Mouse (Mus musculus): Measurements from ENCODE around the gene Wwc2.

The Wwc2 gene

DNA sequence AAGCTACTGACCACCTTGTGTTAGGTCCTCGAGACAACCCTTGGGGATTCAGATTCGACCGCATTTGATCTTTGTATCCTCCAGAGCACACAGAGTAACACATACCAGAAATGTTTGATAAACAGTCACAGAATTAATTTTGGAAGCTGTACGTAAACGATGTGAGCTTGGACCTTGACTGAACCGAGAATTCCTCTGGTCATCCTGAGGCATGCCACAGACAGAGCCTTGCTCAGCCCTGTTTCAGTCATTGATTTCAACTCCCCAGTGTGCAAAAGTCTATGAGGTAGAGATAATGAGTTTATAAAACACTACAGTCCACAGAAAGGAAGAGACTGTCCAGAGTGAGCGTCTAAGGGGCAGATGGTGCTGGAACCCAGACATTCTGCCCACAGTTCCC, 51.5 kb downstream of the Wwc2 start:
- no peak for DNase-seq

DNA sequence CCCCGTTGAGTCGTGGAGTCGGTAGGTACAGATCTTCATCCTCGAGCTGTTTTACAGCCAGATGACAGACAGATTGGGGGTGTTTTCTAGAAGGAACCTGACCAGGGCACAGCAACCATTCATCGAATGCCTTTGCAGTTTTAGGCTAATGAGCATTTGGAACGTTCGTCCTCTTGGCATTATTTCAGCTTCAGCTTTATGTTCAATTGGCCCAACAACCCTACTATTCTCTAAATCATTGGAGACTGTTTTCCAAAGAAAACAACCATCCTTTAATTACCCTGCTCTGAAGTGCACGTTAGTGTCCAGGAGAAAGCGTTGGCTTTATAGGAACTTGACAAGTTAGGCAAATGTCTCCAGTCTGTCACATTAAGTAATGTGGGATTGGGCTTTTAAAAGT, 54.3 kb downstream of the Wwc2 start:
- DNase-seq: no peak

DNA sequence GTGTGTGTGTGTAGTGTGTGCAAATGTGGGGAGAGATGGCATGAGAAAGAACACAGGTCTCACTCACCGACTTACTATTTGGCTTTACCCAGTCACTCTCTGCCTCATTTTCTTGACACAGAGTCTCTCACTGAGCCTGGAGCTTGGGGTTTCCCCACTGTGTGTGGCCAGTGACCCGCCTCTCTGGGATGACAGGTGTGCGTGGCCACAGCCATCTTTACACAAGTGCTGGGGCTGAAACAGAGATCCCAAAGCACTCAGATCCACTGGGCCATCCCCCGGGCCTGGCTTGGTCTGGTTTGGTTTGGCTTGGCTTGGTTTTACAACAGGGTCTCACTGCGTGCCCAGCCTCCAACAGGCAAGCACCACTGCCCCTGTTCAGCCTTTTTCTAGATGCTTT, 55.3 kb downstream of the Wwc2 start:
- DNase-seq: no peak

DNA sequence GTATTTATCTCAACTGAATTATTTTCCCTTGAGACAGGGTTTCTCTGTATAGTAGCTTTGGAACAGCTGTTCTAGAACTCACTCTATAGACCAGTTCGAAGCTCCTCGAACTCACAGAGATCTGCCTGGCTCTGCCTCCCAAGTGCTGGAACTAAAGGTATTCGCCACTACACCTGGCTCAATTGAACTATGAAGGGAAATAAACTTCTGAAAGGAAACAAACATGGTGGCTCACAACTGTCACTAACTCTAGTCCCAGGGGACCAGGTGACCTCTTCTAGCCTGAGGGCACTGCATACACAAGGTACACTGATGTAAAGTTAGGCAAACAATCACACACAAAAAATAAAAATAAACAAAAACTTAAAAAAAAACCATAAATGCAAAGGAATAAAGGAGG, 57.6 kb downstream of the Wwc2 start:
- peak in 1 of 2 experiments; percentile 0 for DNase-seq

DNA sequence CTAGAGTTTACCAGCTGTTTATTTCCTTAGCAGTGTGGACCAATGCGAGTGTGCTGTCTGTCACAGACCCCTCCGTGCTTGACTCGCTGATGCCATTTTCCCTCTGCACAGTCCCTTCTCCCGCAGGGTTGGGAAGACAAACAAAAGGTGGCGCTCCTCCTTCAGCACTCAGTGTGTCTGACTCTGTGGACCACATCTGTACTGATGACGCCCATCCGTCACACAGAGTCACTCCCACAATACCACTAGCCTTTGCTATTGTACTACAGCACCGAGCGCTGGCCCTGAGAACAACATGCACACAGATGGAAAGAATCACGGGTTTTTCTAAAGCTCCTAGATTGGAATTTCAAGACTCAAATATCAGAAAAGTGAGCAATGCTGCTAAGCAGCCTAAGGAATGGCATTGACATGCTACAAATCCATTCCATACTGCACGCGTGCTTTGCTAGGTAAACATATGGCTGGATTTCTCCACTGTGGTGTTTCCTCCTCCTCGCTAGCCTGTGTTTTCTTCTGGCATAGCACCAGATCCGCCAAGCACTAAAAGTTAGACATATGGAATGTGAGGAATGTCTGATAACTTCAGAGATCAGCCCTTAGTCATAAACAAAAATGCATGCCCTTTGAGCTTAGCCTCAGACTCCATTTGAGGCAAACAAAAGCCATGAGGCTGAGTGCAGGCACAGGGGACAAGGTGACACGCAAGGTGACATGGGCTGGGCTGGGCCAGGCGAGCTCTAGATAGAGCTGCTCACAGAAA, 58.5 kb downstream of the Wwc2 start:
- peak; percentile 20 to 29 for DNase-seq

DNA sequence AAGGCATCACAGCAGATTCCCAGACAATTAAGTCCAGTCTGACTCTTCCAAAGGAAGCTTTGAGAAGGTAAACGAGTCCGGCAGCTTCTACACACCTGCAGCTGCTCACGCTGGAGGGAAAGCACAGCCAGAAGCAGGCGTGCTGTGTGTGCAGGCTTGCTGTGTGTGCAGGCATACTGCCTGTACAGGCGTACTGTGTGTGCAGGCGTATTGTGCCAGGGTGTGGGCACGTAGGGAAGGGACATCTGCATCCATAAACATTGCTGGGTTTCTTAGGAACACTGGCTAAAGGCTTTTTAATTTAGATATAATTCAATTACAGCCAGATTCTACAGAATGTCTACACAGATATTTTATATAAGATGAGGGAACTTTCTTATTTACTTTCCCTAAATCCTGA, 59.4 kb downstream of the Wwc2 start:
- DNase-seq: peak in 1 of 2 experiments; percentile 1

DNA sequence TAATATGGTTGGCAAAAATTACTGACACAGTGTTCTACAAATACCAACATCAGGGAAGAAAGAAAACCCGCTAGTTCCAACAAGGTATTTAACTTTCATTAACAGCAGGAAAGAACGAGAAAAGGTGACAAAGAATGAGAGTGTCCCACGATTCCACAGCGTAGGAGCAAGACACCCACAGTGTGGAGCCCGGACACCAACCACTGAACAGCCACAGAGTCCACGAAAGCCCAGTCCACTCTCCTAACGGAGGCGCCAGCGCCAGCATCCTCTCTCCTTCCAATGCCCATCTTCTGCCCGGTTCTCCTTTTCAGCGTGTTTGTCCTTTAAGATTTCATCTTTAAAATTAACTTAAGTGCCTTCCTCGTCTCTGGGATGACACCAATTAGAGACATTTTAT, 61.1 kb downstream of the Wwc2 start:
- no peak for DNase-seq

DNA sequence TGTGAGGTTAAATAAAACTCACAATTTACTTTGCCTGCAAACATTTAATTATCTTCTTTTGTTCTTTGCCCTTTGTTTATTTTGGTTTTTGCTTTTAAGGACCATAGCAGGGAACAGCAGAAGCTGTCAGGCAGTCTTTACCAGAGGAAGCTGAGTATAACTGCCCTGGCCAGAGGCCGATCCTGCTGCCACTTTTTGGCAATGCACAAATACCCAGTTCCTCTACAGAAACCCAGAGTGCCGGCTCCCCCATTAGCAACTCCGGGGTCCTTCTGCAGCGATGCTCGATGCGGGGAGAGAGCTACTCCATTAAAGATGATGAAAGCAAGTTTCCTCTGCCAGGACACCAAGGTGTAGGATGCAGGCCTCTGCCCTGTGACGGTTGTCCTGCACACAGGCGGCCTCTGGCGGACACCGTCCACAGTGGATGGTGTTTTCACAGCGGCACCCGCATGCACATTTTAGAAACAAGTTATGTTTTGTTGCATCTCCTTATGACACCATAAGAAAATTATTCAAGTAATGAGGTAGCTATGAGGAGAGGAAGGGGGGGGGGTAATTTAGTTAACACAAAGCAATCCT, 62.0 kb downstream of the Wwc2 start:
- DNase-seq: peak in 1 of 2 experiments; percentile 38

DNA sequence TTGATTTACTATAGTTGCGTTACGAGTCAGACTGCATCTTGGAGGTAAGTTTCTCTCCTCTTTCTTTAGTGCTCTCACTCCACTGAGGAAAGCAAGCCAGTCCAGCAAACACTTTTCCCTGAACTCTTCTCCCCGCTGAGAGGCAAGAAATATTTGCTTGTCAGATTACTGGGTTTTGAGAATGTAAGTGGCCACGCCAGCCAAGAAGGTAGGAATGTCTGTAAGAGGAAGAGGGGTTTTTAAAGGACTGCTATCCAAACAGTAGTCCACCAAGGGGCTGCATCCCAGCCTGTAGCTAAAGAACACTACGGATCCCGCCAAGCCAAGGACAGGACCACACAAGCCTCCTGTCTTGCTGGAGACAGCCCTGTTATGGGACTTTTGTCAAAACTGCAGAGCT, 65.8 kb downstream of the Wwc2 start:
- DNase-seq: peak in 1 of 2 experiments; percentile 0

DNA sequence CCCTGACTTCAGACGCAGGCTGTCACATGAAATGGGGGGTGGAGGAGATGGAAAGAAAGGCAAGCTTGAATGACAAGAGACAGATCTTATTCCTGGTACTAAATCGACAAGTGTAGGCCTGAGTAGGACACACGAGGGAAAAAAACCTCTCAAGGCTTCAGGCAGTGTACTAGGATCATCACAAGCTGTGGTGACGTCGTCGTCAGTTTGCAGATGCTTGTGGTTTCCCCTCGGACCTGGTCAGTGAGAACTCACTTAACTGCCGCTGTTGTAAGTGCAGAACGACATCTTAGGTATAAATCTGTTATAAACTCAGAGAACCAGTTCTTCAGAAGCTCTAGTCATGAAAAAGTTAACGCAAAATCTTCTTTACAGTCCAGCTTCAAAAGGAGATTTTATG, 67.9 kb downstream of the Wwc2 start:
- DNase-seq: peak in 1 of 2 experiments; percentile 2

DNA sequence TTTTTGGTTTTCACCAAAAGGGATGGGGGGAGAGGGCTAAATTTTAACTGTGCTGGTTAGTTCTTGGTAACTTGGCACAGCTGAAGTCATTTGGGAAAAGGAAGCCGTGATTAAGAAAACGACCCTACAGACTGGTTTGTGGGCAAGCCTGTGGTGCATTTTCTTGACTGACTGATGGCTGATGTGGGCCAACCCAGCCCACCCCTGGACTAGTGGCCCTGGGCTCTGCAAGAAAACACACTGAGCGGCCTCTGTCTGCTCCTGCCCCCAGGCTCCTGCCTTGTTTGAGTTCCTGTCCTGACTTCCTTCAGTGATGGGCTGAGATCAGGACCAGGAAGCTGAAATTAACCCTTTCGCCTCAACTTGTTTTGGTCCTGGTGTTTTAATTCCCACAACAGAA, 68.7 kb downstream of the Wwc2 start:
- DNase-seq: peak in 1 of 2 experiments; percentile 8

DNA sequence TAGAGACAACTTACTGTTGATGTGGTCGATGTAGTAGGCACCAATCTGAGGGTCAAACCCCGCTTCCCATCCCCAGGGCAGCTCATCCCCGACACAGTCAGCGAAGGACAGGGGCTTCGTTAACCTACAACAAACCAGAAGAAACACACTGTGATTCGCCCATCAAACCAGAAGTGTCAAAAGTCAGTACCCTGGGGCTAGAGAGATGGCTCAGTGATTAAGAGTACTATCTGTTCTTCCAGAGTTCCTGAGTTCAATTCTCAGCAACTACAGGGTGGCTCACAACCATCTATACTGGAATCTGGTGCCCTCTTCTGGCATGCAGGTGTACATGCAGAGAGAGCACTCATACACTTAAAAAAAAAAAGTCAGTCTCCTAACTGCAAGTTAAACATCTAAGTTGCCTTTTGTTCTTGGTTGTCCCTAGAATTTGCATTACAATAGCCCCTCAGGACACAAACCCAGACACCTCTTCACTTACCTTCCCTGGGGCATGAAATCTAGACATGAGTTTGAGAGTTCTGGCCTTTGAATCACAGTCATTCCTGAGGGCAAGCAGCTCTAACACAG, 70.1 kb downstream of the Wwc2 start:
- DNase-seq: peak in 1 of 2 experiments; percentile 0

DNA sequence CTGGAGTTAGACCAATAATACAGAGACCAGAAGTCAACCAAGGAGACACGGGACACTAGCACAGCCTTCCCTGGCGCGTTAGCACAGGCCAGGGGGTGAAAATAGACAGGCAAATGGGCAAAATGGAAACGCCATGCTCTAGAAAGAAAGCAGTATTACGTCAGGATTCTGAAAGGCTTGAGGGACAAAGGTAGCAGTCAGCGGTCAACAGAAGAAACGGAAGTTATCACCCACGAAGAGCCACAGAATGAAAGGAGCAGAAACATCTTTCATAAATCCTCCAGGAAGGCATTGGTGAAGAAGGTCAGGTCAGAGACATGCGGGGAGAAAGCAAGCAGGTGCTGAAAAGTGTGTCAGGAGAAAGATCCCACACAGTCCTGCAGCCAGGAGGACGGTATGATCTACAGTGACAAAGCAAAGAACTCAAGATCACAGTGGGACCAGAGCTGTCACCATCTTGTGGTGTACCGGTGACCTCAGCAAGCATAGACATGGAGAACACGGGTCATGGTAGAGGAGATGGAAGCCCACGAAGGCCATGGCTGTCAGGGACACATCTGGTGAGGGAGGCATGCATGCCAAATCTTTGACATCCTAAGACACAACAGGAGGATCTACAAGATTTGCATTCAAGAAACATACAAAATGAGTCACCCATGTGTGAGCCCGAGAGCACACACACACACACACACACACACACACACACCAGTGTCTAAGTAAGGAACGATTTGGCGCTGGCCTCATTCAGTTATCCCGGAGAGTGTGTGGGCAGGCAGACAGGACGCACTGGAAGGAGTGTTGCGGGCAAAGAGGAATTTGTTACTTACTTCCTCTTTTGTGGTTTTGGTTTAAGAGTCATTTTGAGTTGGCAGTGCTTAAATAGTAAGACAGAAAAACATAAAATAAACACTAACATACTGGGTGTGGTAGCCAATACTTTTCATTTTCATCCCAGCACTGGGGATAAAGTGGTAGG, 73.4 kb downstream of the Wwc2 start:
- DNase-seq: peak in 1 of 2 experiments; percentile 17

DNA sequence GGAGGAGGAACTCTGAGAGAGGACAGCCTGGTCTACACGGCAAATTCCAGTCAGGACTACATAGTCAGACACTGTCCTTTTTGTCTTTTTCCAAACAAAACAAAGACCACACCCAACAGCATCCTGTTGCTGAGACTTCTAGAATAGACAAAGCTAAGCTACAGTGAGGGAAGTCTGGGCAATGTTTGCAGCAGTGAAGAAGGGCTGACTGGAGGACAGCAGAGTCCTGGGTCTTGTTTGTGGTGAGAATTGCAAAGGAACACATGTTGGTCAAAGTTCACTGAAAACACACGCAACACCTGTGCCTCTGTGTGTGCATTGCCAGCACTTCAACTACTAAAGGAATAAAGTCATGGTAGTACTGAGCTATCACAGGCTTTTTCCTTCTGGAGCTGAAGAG, 75.2 kb downstream of the Wwc2 start:
- DNase-seq: peak in 1 of 2 experiments; percentile 23

DNA sequence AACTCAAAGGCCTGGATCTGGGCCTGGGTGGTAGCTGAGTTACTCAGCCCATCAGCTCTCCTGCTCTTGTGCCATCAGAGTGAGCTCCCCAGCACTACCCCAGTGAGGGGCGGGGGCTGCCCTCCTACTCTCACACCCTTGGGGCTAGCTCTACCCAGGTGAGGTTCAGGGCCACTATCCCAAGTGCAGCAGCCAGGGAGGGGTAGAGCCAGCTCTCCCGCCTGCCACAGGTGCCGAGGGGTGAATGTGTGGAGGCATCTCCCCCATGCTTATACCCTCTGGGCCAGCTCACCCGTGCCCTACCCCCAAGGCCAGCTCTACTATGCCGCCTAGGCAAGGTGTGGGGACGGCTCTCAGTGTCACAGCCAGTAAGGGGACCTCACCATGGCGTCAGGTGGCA, 75.8 kb downstream of the Wwc2 start:
- DNase-seq: no peak

DNA sequence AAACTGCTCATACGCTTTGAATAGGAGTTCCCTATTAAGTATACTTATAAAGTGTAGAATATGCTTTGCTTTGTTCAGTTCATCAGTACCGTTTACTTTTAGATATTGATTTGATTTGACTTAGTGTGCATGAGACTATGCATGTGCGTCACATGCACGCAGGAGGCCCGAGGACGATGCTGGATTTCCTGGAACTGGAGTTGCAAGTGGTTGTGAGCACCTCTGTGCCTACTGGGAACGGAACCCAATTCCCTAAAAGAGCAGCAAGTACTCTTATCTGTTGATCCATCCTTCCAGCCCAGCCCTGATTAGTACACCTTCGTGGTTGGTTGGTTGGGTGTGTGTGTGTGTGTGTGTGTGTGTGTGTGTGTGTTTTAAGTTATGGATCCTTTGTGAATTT, 76.6 kb downstream of the Wwc2 start:
- DNase-seq: no peak

DNA sequence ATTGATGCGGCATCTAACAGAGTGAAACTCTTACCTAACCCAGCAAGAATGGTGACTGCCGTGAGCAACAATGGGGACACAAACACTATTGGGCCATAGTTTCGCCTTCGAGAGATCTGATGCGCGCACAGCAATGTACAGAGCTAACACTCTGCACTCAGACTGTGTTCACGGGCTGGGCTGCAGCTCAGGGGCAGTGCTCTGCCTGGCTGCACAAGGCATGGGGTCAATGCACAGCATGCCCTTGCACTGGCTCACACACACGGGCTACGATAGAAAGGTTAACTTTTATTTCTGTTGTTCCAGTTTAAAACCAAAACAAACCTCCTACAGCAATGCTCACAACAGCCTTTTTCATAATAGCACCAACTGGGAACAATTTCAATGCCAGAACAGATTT, 77.1 kb downstream of the Wwc2 start:
- peak; percentile 66 to 68 for DNase-seq

DNA sequence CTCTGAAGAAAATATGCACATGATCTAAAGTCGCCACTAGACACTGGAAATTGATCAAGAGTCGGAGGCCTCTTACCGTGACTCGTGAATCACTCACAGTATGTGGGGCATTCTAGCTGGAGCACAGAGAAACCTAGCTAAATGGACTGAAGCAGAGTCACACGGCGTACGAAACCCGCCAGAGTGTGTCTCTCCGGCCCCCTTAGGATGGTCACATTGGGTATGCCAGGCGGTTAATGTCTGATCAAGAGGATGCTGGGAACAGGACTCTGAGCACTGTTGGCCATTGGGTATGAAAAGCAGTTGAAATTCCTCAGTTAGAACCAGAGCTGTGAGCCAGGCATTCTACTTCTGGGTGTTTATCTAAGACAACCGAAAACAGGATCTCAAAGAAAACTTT, 81.0 kb downstream of the Wwc2 start:
- no peak for DNase-seq

DNA sequence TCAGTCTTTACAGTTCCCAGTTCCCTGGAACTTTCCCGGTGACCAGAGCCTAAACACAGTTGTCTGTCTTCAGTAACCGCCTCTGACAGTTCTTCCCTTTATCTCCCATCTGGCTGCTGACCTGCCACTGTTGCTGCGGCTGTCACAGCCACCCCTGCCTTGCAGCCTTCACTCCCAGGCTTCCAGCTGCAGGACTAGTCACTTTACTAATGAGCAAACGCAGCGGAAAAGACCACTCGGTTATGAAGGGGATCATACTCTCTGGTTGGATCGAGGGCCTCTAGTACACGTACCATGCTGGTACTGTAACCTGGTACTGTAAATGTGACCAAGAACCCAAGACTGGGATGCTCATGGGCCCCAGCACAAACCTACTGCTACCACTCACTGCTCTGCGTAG, 83.7 kb downstream of the Wwc2 start:
- no peak for DNase-seq

DNA sequence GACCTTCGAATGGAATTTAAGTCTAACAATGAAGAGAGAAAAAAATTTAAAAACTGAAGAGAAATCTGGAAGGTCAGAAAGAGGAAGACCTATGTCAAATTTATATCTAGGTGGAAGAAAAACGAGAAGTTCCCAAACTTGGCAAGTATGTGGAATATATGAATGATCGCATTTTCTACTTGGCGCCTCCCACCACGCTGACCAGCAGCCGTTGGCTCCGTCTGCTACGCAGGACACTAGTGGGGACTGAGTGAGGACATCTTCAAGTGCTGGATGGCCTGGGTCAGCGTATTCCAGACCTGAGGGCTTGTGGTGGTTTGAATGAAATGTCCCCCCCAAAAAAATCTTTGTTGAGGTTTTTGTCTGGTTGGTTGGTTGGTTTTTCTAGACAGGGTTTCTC, 84.6 kb downstream of the Wwc2 start:
- DNase-seq: no peak

DNA sequence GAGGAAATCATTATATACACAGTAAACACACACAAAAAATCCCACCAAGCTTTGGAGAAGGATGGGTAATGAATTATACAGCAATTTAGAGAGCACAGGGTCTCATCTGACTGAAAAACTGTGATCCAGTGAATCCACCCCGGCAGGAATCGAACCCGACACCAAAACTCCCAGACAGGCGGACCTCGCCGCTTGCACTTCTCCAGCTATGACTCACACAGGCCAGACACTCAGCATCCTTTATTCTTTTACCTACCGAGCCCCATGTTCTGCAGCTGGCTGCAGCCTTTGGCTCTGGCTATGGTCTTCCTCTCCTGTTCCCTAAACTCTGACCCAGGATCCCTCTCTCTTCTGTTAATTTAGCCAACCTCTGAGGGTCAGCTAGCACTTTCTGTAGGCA, 85.5 kb downstream of the Wwc2 start:
- DNase-seq: no peak

DNA sequence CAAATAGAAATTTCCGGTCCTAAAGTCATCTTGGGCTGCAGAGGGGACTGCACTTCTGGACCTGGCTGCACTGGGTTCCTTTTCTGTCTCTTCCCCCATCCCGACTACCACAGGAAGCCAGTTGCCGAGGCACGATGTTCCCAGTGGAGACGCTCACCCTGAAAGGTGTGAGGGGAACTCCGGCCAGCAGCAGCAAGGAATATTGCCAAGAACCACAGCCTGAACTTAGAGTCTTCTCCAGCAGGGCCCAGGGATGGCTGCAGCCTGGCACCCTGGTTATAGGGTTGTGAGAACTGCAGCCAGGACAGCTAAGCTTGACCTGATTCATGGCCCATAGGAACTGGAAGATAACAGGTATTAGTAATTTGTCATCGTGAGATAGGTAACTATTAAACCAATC, 86.7 kb downstream of the Wwc2 start:
- peak; percentile 33 to 45 for DNase-seq

DNA sequence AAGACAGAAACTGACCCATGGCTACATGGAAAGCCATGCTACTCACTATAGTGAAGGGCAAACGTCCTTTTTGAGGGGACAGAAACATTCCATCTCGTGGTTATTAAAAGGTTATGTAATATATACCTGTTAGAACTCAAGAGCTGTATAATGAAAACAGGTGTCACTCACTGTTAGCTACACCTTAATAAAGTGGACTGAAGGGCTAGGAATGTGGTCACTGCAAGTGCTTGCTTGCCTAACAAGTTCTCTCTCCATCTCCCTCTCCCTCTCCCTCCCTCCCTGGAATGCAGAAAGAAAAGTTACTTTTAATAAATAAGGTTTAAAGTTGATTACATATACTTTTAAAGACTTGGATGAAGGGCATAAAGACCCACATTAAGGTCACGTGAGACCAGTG, 88.0 kb downstream of the Wwc2 start:
- DNase-seq: no peak

Data from kidney, postnatal 36 days (tissue).